Mouse (Mus musculus): ENCODE results near the gene Acadsb. TPM values are rescaled to one million over a fixed set of nuclear protein-coding genes. Genes with fewer than 3 reads are reported as not detected.

Gene Acadsb
- polyA plus RNA-seq, 1 experiment from 2014 or later: 69.8 TPM

- no peak for DNase-seq (ENCODE audit: low spot score)
Measured at GRCm38 (mm10) chr7:131471551-131471950, 61.1 kb downstream of the Acadsb start.

GRCm38 (mm10) chr7:131477140-131477539 lies 66.7 kb downstream of the Acadsb start:
- no peak overlapping the region for H3K9ac ChIP-seq (ENCODE audit: low read length)
- WGBS: 12% methylated on average over 8 of the region's 8 CpGs
- no peak overlapping the region for H3K27ac ChIP-seq (replicated peaks; ENCODE audit: low read depth, low read length)
- H3K4me2 ChIP-seq (ENCODE audit: low read depth, severe bottlenecking): no peak overlapping the region
- DNase-seq (ENCODE audit: low spot score) (no peak), ATAC-seq (ENCODE audit: insufficient number of reproducible peaks, low FRiP score, low TSS enrichment, low read depth) (no peak)
- H3K27me3 ChIP-seq (ENCODE audit: control insufficient read depth, insufficient read depth, low read length): no peaks in the 10 kb centered on the region
- H3K9me3 ChIP-seq (ENCODE audit: control insufficient read depth, low read length): no peaks in the 10 kb centered on the region
- H3K4me1 ChIP-seq (ENCODE audit: control insufficient read depth, insufficient read depth, low read length): peaks cover 2% of the 10 kb centered on the region; the same call in 1 of the 2 replicates
- H3K4me3 ChIP-seq (ENCODE audit: low read depth, low read length): no peak overlapping the region
- H3K36me3 ChIP-seq (ENCODE audit: control insufficient read depth, insufficient read depth, low read length): no peaks in the 10 kb centered on the region

More at GRCm38 (mm10) chr7:131471551-131471950, 61.1 kb downstream of the Acadsb start:
- Histone ChIP-seq H3K9ac (ENCODE audit: low read length) (no peak overlapping the region), H3K4me2 (ENCODE audit: low read depth, severe bottlenecking) (no peak overlapping the region), H3K9me3 (ENCODE audit: control insufficient read depth, low read length) (no peaks in the 10 kb centered on the region), H3K27me3 (ENCODE audit: control insufficient read depth, insufficient read depth, low read length) (no peaks in the 10 kb centered on the region), H3K4me3 (ENCODE audit: low read depth, low read length) (no peak overlapping the region), H3K27ac (replicated peaks; ENCODE audit: low read depth, low read length) (no peak overlapping the region), H3K36me3 (ENCODE audit: control insufficient read depth, insufficient read depth, low read length) (no peaks in the 10 kb centered on the region), H3K4me1 (ENCODE audit: control insufficient read depth, insufficient read depth, low read length) (no peaks in the 10 kb centered on the region)
- 89% methylated on average over 5 of the region's 5 CpGs for WGBS
- no peak for ATAC-seq (ENCODE audit: insufficient number of reproducible peaks, low FRiP score, low TSS enrichment, low read depth)

GRCm38 (mm10) chr7:131478403-131478802 lies 68.0 kb downstream of the Acadsb start:
- Histone ChIP-seq H3K4me2 (ENCODE audit: low read depth, severe bottlenecking) (no peak overlapping the region), H3K4me1 (ENCODE audit: control insufficient read depth, insufficient read depth, low read length) (peaks cover 2% of the 10 kb centered on the region; the same call in 1 of the 2 replicates), H3K27me3 (ENCODE audit: control insufficient read depth, insufficient read depth, low read length) (no peaks in the 10 kb centered on the region), H3K9ac (ENCODE audit: low read length) (no peak overlapping the region), H3K9me3 (ENCODE audit: control insufficient read depth, low read length) (no peaks in the 10 kb centered on the region), H3K4me3 (ENCODE audit: low read depth, low read length) (no peak overlapping the region), H3K27ac (replicated peaks; ENCODE audit: low read depth, low read length) (no peak overlapping the region), H3K36me3 (ENCODE audit: control insufficient read depth, insufficient read depth, low read length) (no peaks in the 10 kb centered on the region)
- ATAC-seq (ENCODE audit: insufficient number of reproducible peaks, low FRiP score, low TSS enrichment, low read depth) (no peak), DNase-seq (ENCODE audit: low spot score) (no peak)
- WGBS: 91% methylated on average over 5 of the region's 5 CpGs

Other genes with a start within 250 kb of the Acadsb start
- not detected in 2 replicates for gene 5430419D17Rik, start 236.2 kb upstream of the Acadsb start, polyA plus RNA-seq (2014; fragmentation: Nextera tagmentation; extraction: Ambion mirVana)
- gene Cuzd1, start 88.3 kb upstream of the Acadsb start, polyA plus RNA-seq (2014; fragmentation: Nextera tagmentation; extraction: Ambion mirVana): not detected in 2 replicates
- gene Fam24b, start 81.1 kb upstream of the Acadsb start, polyA plus RNA-seq (2014; fragmentation: Nextera tagmentation; extraction: Ambion mirVana): not detected in 2 replicates
- not detected in 2 replicates for gene Fam24a, start 76.7 kb upstream of the Acadsb start, polyA plus RNA-seq (2014; fragmentation: Nextera tagmentation; extraction: Ambion mirVana)
- 18.6 and 24.3 TPM in 2 replicates for gene 2310057M21Rik, start 47.8 kb upstream of the Acadsb start, polyA plus RNA-seq (2014; fragmentation: Nextera tagmentation; extraction: Ambion mirVana)
- 69.0 and 69.5 TPM in 2 replicates for gene Pstk, start 39.5 kb upstream of the Acadsb start, polyA plus RNA-seq (2014; fragmentation: Nextera tagmentation; extraction: Ambion mirVana)
- 26.8 and 27.7 TPM in 2 replicates for gene Ikzf5, start 80 bp upstream of the Acadsb start, polyA plus RNA-seq (2014; fragmentation: Nextera tagmentation; extraction: Ambion mirVana)
- gene Hmx3, start 132.3 kb downstream of the Acadsb start, polyA plus RNA-seq (2014; fragmentation: Nextera tagmentation; extraction: Ambion mirVana): not detected in 2 replicates
- not detected in 2 replicates for gene Hmx2, start 138.2 kb downstream of the Acadsb start, polyA plus RNA-seq (2014; fragmentation: Nextera tagmentation; extraction: Ambion mirVana)
- gene Bub3, start 149.6 kb downstream of the Acadsb start, polyA plus RNA-seq (2014; fragmentation: Nextera tagmentation; extraction: Ambion mirVana): 291 and 296 TPM in 2 replicates

Data from limb, embryonic 11.5 days (tissue).